Mouse (Mus musculus) midbrain, embryonic 16.5 days (tissue): ENCODE measurements around the gene Limd1. TPM values are rescaled to one million over a fixed set of nuclear protein-coding genes. Genes with fewer than 3 reads are reported as not detected.
"Not testable (repeated sequence)": the region's sequence is repeated elsewhere in the genome, so short reads cannot be mapped to it uniquely, and the experiment has no call there.

ENCODE experiments used
- ATAC-seq: fragments of 200-750 bp; cut with Nextera tagmentation; 2 replicates; pipeline ENCODE4 v1.8.0; 2017; ENCODE audit warnings: moderate TSS enrichment
- H3K27ac ChIP-seq: fragments of 300-500 bp; sonication (generic); 2 replicates; pipeline ENCODE4 v1.5.1; 2014; ENCODE audit warnings: mild to moderate bottlenecking, low read length, mixed read lengths
- H3K27me3 ChIP-seq: fragments of 300-500 bp; sonication (generic); 2 replicates; pipeline ENCODE4 v1.6.1; 2014; ENCODE audit warnings: low read depth, low read length, mixed read lengths; ENCODE audit not compliant: control insufficient read depth, insufficient read depth
- H3K36me3 ChIP-seq: fragments of 300-500 bp; sonication (generic); 2 replicates; pipeline ENCODE4 v1.6.1; 2014; ENCODE audit warnings: mild to moderate bottlenecking, low read length, moderate library complexity, mixed read lengths; ENCODE audit not compliant: control insufficient read depth, insufficient read depth
- H3K4me1 ChIP-seq: fragments of 300-500 bp; sonication (generic); 2 replicates; pipeline ENCODE4 v1.6.1; 2014; ENCODE audit warnings: mild to moderate bottlenecking, low read length, mixed read lengths; ENCODE audit not compliant: control insufficient read depth, insufficient read depth
- H3K4me2 ChIP-seq: fragments of 300-500 bp; sonication (generic); 2 replicates; pipeline ENCODE4 v1.6.1; 2014; ENCODE audit warnings: mild to moderate bottlenecking, low read length, mixed read lengths
- H3K4me3 ChIP-seq: fragments of 300-500 bp; sonication (generic); 2 replicates; pipeline ENCODE4 v1.5.1; 2014; ENCODE audit warnings: low read depth, mild to moderate bottlenecking, low read length, moderate library complexity, mixed read lengths
- H3K9ac ChIP-seq: fragments of 300-500 bp; sonication (generic); 2 replicates; pipeline ENCODE4 v1.6.1; 2014; ENCODE audit warnings: low read depth, low read length, mixed read lengths
- H3K9me3 ChIP-seq: fragments of 300-500 bp; sonication (generic); replicated peaks from 2 replicates; pipeline ENCODE4 v1.6.1; 2014; ENCODE audit warnings: mild to moderate bottlenecking, low read length, mixed read lengths; ENCODE audit not compliant: control insufficient read depth, poor library complexity, severe bottlenecking
- WGBS: fragments of 180-500 bp; shearing (Covaris S2); extraction: QIAGEN DNeasy Blood & Tissue Kit; methylation state at CpG from one replicate; pipeline ENCODE4 v1.1.7; 2014; 5-methylcytosine and 5-hydroxymethylcytosine counted together
- polyA plus RNA-seq: library from polyadenylated mRNA; unstranded; fragments of >200 nt; fragmentation: Nextera tagmentation; extraction: Ambion mirVana; gene quantifications from 2 replicates; pipeline ENCODE4 v1.2.1, GENCODE M21; 2015

Gene Limd1
- polyA plus RNA-seq = 10.2 and 10.6 TPM in 2 replicates

DNA sequence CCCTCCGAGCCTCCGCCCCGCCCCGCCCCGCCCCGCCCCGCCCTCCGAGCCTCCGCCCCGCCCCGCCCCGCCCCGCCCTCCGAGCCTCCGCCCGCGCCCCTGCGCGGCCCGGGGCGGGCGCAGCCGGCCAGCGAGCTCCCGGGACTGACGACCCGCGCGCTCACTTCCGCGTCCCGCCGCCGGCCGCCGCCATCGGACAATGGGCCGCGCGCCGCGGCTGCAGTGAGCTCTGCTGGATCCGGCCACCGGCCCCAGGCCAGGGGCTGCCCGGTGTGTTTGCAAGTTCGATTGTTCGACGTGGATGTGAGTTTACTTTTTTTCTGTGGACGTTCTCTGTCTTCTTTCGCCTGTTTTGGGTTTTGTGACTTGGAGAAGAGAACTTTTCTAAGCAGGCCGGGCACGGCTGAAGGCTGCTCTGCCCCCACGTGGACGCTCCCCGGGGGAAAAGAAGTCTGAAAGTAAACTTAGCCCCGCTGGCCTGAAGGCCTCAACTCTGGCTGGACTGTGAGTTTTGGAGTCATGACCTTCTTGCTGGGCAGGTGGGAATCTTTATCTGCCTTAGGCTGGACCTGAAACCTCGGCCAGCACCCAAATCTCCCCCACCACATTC is at the start of gene Limd1:
TSS of gene Limd1 (plus strand) at position 121 of the 610 bp plus-strand sequence.
- Histone ChIP-seq H3K36me3 (no peaks in the 10 kb centered on the region), H3K27me3 (no peaks in the 10 kb centered on the region), H3K4me3 (peak within 1 kb of the TSS; percentile 57), H3K9ac (peak within 1 kb of the TSS; percentile 61), H3K9me3 (no peaks in the 10 kb centered on the region), H3K27ac (no peak within 1 kb of the TSS), H3K4me2 (peak within 1 kb of the TSS; percentile 75), H3K4me1 (peaks cover 6% of the 10 kb centered on the region)
- WGBS = under 1% methylated on average over 42 of the region's 57 CpGs
- ATAC-seq = peak; percentile 80

GRCm38 (mm10) chr9:123429863-123430262 is 48.6 kb upstream of the Limd1 start:
- ATAC-seq = no peak
- H3K4me2 ChIP-seq = no peak overlapping the region
- WGBS = 82% methylated on average over 4 of the region's 4 CpGs
- H3K9me3 ChIP-seq = no peaks in the 10 kb centered on the region
- H3K27ac ChIP-seq = no peak overlapping the region
- peaks cover 3% of the 10 kb centered on the region; the same call in 1 of the 2 replicates for H3K36me3 ChIP-seq
- H3K27me3 ChIP-seq = no peaks in the 10 kb centered on the region
- H3K4me1 ChIP-seq = no peaks in the 10 kb centered on the region; the same call in 1 of the 2 replicates
- H3K9ac ChIP-seq = no peak overlapping the region
- H3K4me3 ChIP-seq = no peak overlapping the region

DNA sequence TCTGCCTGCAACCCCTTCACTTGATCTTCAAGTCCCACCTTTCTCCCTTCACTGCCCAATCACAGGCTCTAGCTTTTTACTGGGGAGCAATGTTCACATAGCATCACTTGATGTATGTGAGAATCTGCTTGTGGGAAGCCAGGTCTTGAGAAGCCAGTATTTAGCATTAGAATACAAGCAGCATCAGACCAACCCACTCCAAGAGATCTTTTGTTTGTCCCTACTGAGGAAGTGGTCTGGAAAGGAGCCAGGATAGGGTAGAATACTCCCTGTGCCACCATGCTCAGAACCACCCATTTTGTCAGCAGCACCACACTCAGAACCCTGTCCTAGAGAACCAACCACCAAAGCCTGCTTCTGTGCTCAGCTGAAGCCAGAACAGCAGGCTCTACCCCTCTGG is 47.5 kb upstream of the Limd1 start:
- ATAC-seq = no peak
- Histone ChIP-seq H3K9ac (no peak overlapping the region), H3K4me2 (no peak overlapping the region), H3K27me3 (no peaks in the 10 kb centered on the region), H3K9me3 (no peaks in the 10 kb centered on the region), H3K4me1 (no peaks in the 10 kb centered on the region; the same call in 1 of the 2 replicates), H3K4me3 (no peak overlapping the region), H3K36me3 (peaks cover 3% of the 10 kb centered on the region), H3K27ac (no peak overlapping the region)

- 82% methylated on average over 2 of the region's 2 CpGs for WGBS
- peaks cover 13% of the 10 kb centered on the region for H3K36me3 ChIP-seq
- H3K4me2 ChIP-seq = no peak overlapping the region
- H3K4me1 ChIP-seq = no peaks in the 10 kb centered on the region
- H3K27ac ChIP-seq = no peak overlapping the region
- ATAC-seq = no peak
- no peak overlapping the region for H3K9ac ChIP-seq
- no peaks in the 10 kb centered on the region for H3K27me3 ChIP-seq
- H3K9me3 ChIP-seq = no peaks in the 10 kb centered on the region
- H3K4me3 ChIP-seq = no peak overlapping the region
Observed at GRCm38 (mm10) chr9:123438223-123438622, 40.3 kb upstream of the Limd1 start.

GRCm38 (mm10) chr9:123440230-123441058 is 38.1 kb upstream of the Limd1 start:
- no peak overlapping the region for H3K27ac ChIP-seq
- 41% methylated on average over 5 of the region's 5 CpGs for WGBS

DNA sequence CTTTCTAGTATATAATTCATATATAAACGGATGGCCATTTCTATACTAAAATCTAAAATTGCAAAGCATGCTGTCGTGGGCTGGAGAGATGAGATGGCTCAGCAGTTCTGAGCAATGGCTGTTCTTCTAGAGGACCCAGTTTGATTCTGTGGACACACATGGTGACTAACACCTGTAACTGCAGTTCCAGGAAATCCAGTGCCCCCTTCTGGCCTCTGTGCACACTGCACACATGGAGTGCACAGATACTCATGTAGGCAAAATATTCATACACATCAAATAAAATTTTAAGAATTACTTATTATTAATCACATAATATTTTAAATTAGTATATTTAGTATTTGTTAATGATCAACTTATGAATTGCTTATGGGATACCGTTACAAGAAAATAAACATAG is 31.4 kb upstream of the Limd1 start:
- 100% methylated on average over 3 of the region's 3 CpGs for WGBS
- not testable (repeated sequence) for ATAC-seq

More at GRCm38 (mm10) chr9:123440230-123441058, 38.1 kb upstream of the Limd1 start:
- Histone ChIP-seq H3K27me3 (no peaks in the 10 kb centered on the region), H3K36me3 (peaks cover 16% of the 10 kb centered on the region), H3K9me3 (no peaks in the 10 kb centered on the region), H3K4me3 (no peak overlapping the region), H3K9ac (no peak overlapping the region), H3K4me1 (no peaks in the 10 kb centered on the region), H3K4me2 (no peak overlapping the region)
- no peak for ATAC-seq

GRCm38 (mm10) chr9:123448594-123448993 is 29.9 kb upstream of the Limd1 start:
- no peak for ATAC-seq
- no peak overlapping the region for H3K9ac ChIP-seq
- H3K4me2 ChIP-seq = no peak overlapping the region
- no peak overlapping the region for H3K27ac ChIP-seq
- 0 out of 2 replicates have a peak, but pooled peaks cover 9% of the 10 kb centered on the region for H3K36me3 ChIP-seq
- H3K4me3 ChIP-seq = no peak overlapping the region
- H3K4me1 ChIP-seq = no peaks in the 10 kb centered on the region
- H3K27me3 ChIP-seq = no peaks in the 10 kb centered on the region
- H3K9me3 ChIP-seq = no peaks in the 10 kb centered on the region

More for the DNA sequence above, 31.4 kb upstream of the Limd1 start:
- H3K4me1 ChIP-seq, H3K27ac ChIP-seq, H3K36me3 ChIP-seq, H3K27me3 ChIP-seq, H3K4me2 ChIP-seq, H3K9me3 ChIP-seq, H3K9ac ChIP-seq, H3K4me3 ChIP-seq: not testable (repeated sequence)

DNA sequence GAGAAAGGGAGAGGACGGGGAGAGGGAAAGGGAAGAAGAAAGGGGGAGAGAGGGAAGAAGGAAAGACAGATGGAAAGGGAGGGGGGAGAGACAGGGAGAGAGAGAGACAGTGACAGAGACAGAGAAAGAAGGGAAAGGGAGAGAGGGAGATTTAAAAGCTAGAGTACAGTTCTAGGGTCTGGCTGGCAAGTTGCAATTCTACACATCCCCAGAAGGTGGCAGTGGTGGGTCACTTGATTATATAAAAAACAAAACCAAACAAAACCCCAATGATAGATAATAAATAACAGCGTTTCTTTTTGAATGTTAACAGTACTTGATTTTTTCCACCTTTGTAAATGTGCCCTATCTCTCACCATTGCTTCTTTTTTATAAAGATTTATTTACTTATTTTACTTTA is 28.3 kb upstream of the Limd1 start:
- H3K4me3 ChIP-seq = no peak overlapping the region
- no peaks in the 10 kb centered on the region for H3K9me3 ChIP-seq
- no peaks in the 10 kb centered on the region for H3K27me3 ChIP-seq
- no peaks in the 10 kb centered on the region for H3K4me1 ChIP-seq
- peak; percentile 51; the same call in 1 of the 2 replicates for ATAC-seq
- no peak overlapping the region for H3K9ac ChIP-seq
- 0 out of 2 replicates have a peak, but pooled peaks cover 6% of the 10 kb centered on the region for H3K36me3 ChIP-seq
- H3K4me2 ChIP-seq = no peak overlapping the region
- WGBS = 53% methylated on average over 2 of the region's 2 CpGs
- no peak overlapping the region for H3K27ac ChIP-seq

- 74% methylated on average over 3 of the region's 3 CpGs for WGBS
- no peaks in the 10 kb centered on the region for H3K4me1 ChIP-seq
Observed at GRCm38 (mm10) chr9:123451772-123452171, 26.7 kb upstream of the Limd1 start.

More at GRCm38 (mm10) chr9:123451772-123452171, 26.7 kb upstream of the Limd1 start:
- no peaks in the 10 kb centered on the region for H3K27me3 ChIP-seq
- no peak overlapping the region for H3K27ac ChIP-seq
- no peak overlapping the region for H3K9ac ChIP-seq
- no peak overlapping the region for H3K4me3 ChIP-seq
- H3K4me2 ChIP-seq = no peak overlapping the region
- 0 out of 2 replicates have a peak, but pooled peaks cover 6% of the 10 kb centered on the region for H3K36me3 ChIP-seq
- no peak for ATAC-seq
- no peaks in the 10 kb centered on the region for H3K9me3 ChIP-seq
